In the genomic region with DNA sequence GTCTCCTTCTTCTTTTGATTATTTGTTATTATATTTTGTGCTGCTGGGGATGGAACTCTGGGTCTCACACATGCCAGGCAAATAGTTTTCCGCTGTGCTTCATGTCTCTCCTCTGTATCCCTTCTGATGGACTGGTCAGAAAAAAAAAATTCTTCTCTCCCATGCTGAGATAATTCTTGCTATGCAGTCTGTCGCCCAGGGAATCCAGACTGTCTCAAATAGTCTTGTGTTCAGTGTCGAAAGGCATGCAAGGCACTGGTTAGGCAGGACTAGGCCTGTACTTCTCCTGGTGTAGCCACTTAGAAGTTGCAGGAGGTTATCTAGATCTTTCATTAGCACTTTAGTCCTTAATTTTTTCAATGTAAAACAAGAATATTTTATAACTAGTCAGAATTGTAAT, we compare ENCODE assay signal across 20 mouse cellular contexts.
DNase-seq lines count a peak whose midpoint lies in the region; ATAC-seq and TF ChIP-seq lines count a peak whose summit lies in the region.
"Had no signal": no experiment of that assay in that cellular context is flagged by ENCODE, and none has a peak within 500 bp of the region (broad histone marks: within the 10 kb centered on the region; RNA-seq: fewer than 3 reads in every experiment).

No protein-coding gene starts in this region.

- H3K9me3 ChIP-seq in forebrain, embryonic 14.5 days (replicated peaks; ENCODE audit: control insufficient read depth, low read length), result no peaks in the 10 kb centered on the region
- no peaks in the 10 kb centered on the region for H3K9me3 ChIP-seq in hindbrain, embryonic 11.5 days (ENCODE audit: control insufficient read depth, low read length)
- H3K9me3 ChIP-seq in kidney, embryonic 14.5 days (ENCODE audit: control insufficient read depth, low read length), result no peaks in the 10 kb centered on the region
- H3K9me3 ChIP-seq: embryonic facial prominence, embryonic 13.5 days; forebrain, embryonic 12.5 days; heart, embryonic 12.5 days; hindbrain, embryonic 10.5 days; hindbrain, embryonic 15.5 days had no signal

- H3K36me3 ChIP-seq in forebrain, embryonic 14.5 days (ENCODE audit: control insufficient read depth, insufficient read depth, low read length), result no peaks in the 10 kb centered on the region
- H3K36me3 ChIP-seq in hindbrain, embryonic 11.5 days (ENCODE audit: control insufficient read depth, insufficient read depth, low read length), result no peaks in the 10 kb centered on the region
- H3K36me3 ChIP-seq in kidney, embryonic 14.5 days (ENCODE audit: control insufficient read depth, insufficient read depth, low read length), result no peaks in the 10 kb centered on the region
- H3K36me3 ChIP-seq: embryonic facial prominence, embryonic 13.5 days; forebrain, embryonic 12.5 days; G1E; heart, embryonic 12.5 days; hindbrain, embryonic 10.5 days; hindbrain, embryonic 15.5 days had no signal

- peak; percentile 56; the same call in 1 of the 2 replicates for ATAC-seq in cerebellum, adult (ENCODE audit: insufficient number of reproducible peaks, low FRiP score, low TSS enrichment)
- no peak for ATAC-seq in forebrain, embryonic 14.5 days
- no peak for ATAC-seq in hindbrain, embryonic 11.5 days (ENCODE audit: low FRiP score)
- ATAC-seq in kidney, embryonic 14.5 days (ENCODE audit: low FRiP score, low TSS enrichment), result no peak
- ATAC-seq: CD4-positive, CD25-positive, alpha-beta regulatory T cell, adult 4 months; forebrain, postnatal 0 days; intestine, embryonic 16.5 days had no signal

- H3K27me3 ChIP-seq in cerebellum, adult 2 months (ENCODE audit: control insufficient read depth, insufficient read depth, low read length), result no peaks in the 10 kb centered on the region
- no peaks in the 10 kb centered on the region for H3K27me3 ChIP-seq in forebrain, embryonic 14.5 days (replicated peaks; ENCODE audit: control insufficient read depth, insufficient read depth, low read length)
- H3K27me3 ChIP-seq in hindbrain, embryonic 11.5 days (ENCODE audit: control insufficient read depth, insufficient read depth, low read length), result no peaks in the 10 kb centered on the region
- H3K27me3 ChIP-seq in kidney, embryonic 14.5 days (ENCODE audit: control insufficient read depth, insufficient read depth, low read length), result no peaks in the 10 kb centered on the region
- H3K27me3 ChIP-seq: embryonic facial prominence, embryonic 13.5 days; forebrain, embryonic 12.5 days; heart, embryonic 12.5 days; hindbrain, embryonic 15.5 days had no signal

- H3K4me1 ChIP-seq in cerebellum, adult 2 months (ENCODE audit: control insufficient read depth, insufficient read depth, low read length), result peaks cover 20% of the 10 kb centered on the region
- no peaks in the 10 kb centered on the region for H3K4me1 ChIP-seq in forebrain, embryonic 14.5 days (ENCODE audit: control insufficient read depth, insufficient read depth, low read length)
- H3K4me1 ChIP-seq in hindbrain, embryonic 11.5 days (replicated peaks; ENCODE audit: control insufficient read depth, insufficient read depth, low read length), result no peaks in the 10 kb centered on the region
- H3K4me1 ChIP-seq in kidney, embryonic 14.5 days (ENCODE audit: control insufficient read depth, insufficient read depth, low read length), result no peaks in the 10 kb centered on the region
- H3K4me1 ChIP-seq: forebrain, embryonic 12.5 days; heart, embryonic 12.5 days; hindbrain, embryonic 10.5 days had no signal

- no peak for DNase-seq in cerebellum, adult 8-10 months
- peak; percentile 22 for DNase-seq in Muller cell, postnatal 12 days (ENCODE audit: inconsistent ontology term)
- DNase-seq in cerebellum, adult 2 months, result peak; percentile 34 to 62
- peak; percentile 13 to 43 for DNase-seq in cerebellum, postnatal 14 days
- no peak for DNase-seq in forebrain, embryonic 14.5 days (ENCODE audit: low spot score)
- no peak for DNase-seq in hindbrain, embryonic 11.5 days (ENCODE audit: low spot score)
- DNase-seq: adrenal gland, postnatal 10 days; B cell, adult 2 months; forebrain, postnatal 0 days; gastrocnemius, postnatal 25 days had no signal

- no peak overlapping the region for H3K9ac ChIP-seq in forebrain, embryonic 14.5 days (ENCODE audit: low read length)
- H3K9ac ChIP-seq in hindbrain, embryonic 11.5 days (ENCODE audit: low read depth, low read length), result no peak overlapping the region
- H3K9ac ChIP-seq in kidney, embryonic 14.5 days (ENCODE audit: low read depth, low read length), result no peak overlapping the region
- H3K9ac ChIP-seq: embryonic facial prominence, embryonic 13.5 days; forebrain, embryonic 12.5 days; forebrain, postnatal 0 days; heart, embryonic 12.5 days; hindbrain, embryonic 15.5 days had no signal

- TF ChIP-seq POLR2A in cerebellum, adult 2 months (IDR thresholded peaks at IDR 0.05; ENCODE audit: borderline replicate concordance, insufficient read depth, low read length), result no peak

- 13% methylated on average over 3 of the region's 3 CpGs for WGBS in cerebellum, adult 2 months
- 80% methylated on average over 3 of the region's 3 CpGs for WGBS in forebrain, embryonic 14.5 days
- 73% methylated on average over 3 of the region's 3 CpGs for WGBS in hindbrain, embryonic 11.5 days
- WGBS in kidney, embryonic 14.5 days, result 84% methylated on average over 3 of the region's 3 CpGs

- no peak overlapping the region for H3K4me2 ChIP-seq in forebrain, embryonic 14.5 days (ENCODE audit: low read length)
- H3K4me2 ChIP-seq in hindbrain, embryonic 11.5 days (replicated peaks; ENCODE audit: low read depth, low read length), result no peak overlapping the region
- no peak overlapping the region for H3K4me2 ChIP-seq in kidney, embryonic 14.5 days (replicated peaks; ENCODE audit: low read depth, low read length)
- H3K4me2 ChIP-seq: embryonic facial prominence, embryonic 13.5 days; forebrain, embryonic 12.5 days; heart, embryonic 12.5 days; hindbrain, embryonic 15.5 days had no signal

- peak overlapping the region; percentile 48; the same call in 1 of the 2 replicates for H3K27ac ChIP-seq in cerebellum, adult 2 months (ENCODE audit: insufficient read depth, low read length)
- no peak overlapping the region for H3K27ac ChIP-seq in forebrain, embryonic 14.5 days (ENCODE audit: low read depth, low read length)
- no peak overlapping the region for H3K27ac ChIP-seq in hindbrain, embryonic 11.5 days (ENCODE audit: low read depth, low read length)
- H3K27ac ChIP-seq in kidney, embryonic 14.5 days (ENCODE audit: low read depth, low read length), result no peak overlapping the region
- H3K27ac ChIP-seq: embryonic facial prominence, embryonic 13.5 days; forebrain, embryonic 12.5 days; hindbrain, embryonic 10.5 days; hindbrain, embryonic 15.5 days had no signal

- H3K4me3 ChIP-seq in cerebellum, adult 2 months (replicated peaks; ENCODE audit: insufficient read depth, low read depth, low read length), result no peak overlapping the region
- no peak overlapping the region for H3K4me3 ChIP-seq in forebrain, embryonic 14.5 days (ENCODE audit: low read depth, low read length)
- H3K4me3 ChIP-seq in hindbrain, embryonic 11.5 days (ENCODE audit: low read depth, low read length), result no peak overlapping the region
- no peak overlapping the region for H3K4me3 ChIP-seq in kidney, embryonic 14.5 days (ENCODE audit: low read length)
- H3K4me3 ChIP-seq: embryonic facial prominence, embryonic 13.5 days; forebrain, embryonic 12.5 days; heart, embryonic 12.5 days; hindbrain, embryonic 10.5 days; hindbrain, embryonic 15.5 days had no signal

- no peak for TF ChIP-seq CTCF in cerebellum, adult 2 months (IDR thresholded peaks at IDR 0.05; ENCODE audit: borderline replicate concordance, insufficient read depth, low read depth, low read length)

Comparison
In these comparisons a context has a peak if more than half of its experiments do, and no peak if none do; other contexts are left out.
1. DNase-seq: peak in Muller cell, postnatal 12 days (single experiment), cerebellum, adult 2 months (2 of 2) and cerebellum, postnatal 14 days (2 of 2); none in cerebellum, adult 8-10 months (single experiment), forebrain, embryonic 14.5 days (single experiment) and hindbrain, embryonic 11.5 days (single experiment).